Mouse (Mus musculus) midbrain, postnatal 0 days (tissue): ENCODE data around the gene Cfap65. TPM values are rescaled to one million over a fixed set of nuclear protein-coding genes. Genes with fewer than 3 reads are reported as not detected.

Source experiments
- ATAC-seq: fragments of 200-750 bp; cut with Nextera tagmentation; 2 replicates; pipeline ENCODE4 v1.8.0; 2017; ENCODE audit warnings: moderate number of reproducible peaks, mild to moderate bottlenecking, moderate TSS enrichment, moderate library complexity; ENCODE audit not compliant: low FRiP score
- DNase-seq: peaks from one replicate; pipeline ENCODE4 v3.0.0-alpha.2; 2015; ENCODE audit warnings: low spot score
- H3K27ac ChIP-seq: fragments of 300-500 bp; sonication (generic); 2 replicates; pipeline ENCODE4 v1.5.1; 2014; ENCODE audit warnings: low read depth, mild to moderate bottlenecking, low read length, mixed read lengths
- H3K27me3 ChIP-seq: fragments of 300-500 bp; sonication (generic); 2 replicates; pipeline ENCODE4 v1.6.1; 2014; ENCODE audit warnings: low read length, control low read depth, mixed read lengths; ENCODE audit not compliant: insufficient read depth
- H3K36me3 ChIP-seq: fragments of 300-500 bp; sonication (generic); 2 replicates; pipeline ENCODE4 v1.6.1; 2014; ENCODE audit warnings: low read length, control low read depth, mixed read lengths; ENCODE audit not compliant: insufficient read depth
- H3K4me1 ChIP-seq: fragments of 300-500 bp; sonication (generic); 2 replicates; pipeline ENCODE4 v1.6.1; 2014; ENCODE audit warnings: mild to moderate bottlenecking, control low read depth, antibody characterized with exemption, low read length, mixed read lengths; ENCODE audit not compliant: insufficient read depth
- H3K4me2 ChIP-seq: fragments of 300-500 bp; sonication (generic); 2 replicates; pipeline ENCODE4 v1.6.1; 2014; ENCODE audit warnings: low read depth, mild to moderate bottlenecking, low read length, mixed read lengths; ENCODE audit not compliant: poor library complexity, severe bottlenecking
- H3K4me3 ChIP-seq: fragments of 300-500 bp; sonication (generic); 2 replicates; pipeline ENCODE4 v1.5.1; 2014; ENCODE audit warnings: low read depth, mild to moderate bottlenecking, low read length, moderate library complexity
- H3K9ac ChIP-seq: fragments of 300-500 bp; sonication (generic); replicated peaks from 2 replicates; pipeline ENCODE4 v1.6.1; 2014; ENCODE audit warnings: mild to moderate bottlenecking, low read length, moderate library complexity, mixed read lengths; ENCODE audit not compliant: poor library complexity, severe bottlenecking
- H3K9me3 ChIP-seq: fragments of 300-500 bp; sonication (generic); 2 replicates; pipeline ENCODE4 v1.6.1; 2016; ENCODE audit warnings: low read length, control low read depth
- CTCF ChIP-seq: IDR thresholded peaks from 2 replicates; pipeline ENCODE4 v1.5.1; 2016; ENCODE audit warnings: antibody characterized with exemption, mild to moderate bottlenecking
- WGBS: fragments of 180-500 bp; shearing (Covaris S2); extraction: QIAGEN DNeasy Blood & Tissue Kit; methylation state at CpG from one replicate; pipeline ENCODE4 v1.1.7; 2014; 5-methylcytosine and 5-hydroxymethylcytosine counted together
- polyA plus RNA-seq: library from polyadenylated mRNA; unstranded; fragments of >200 nt; fragmentation: Nextera tagmentation; extraction: Ambion mirVana; gene quantifications from 2 replicates; pipeline ENCODE4 v1.2.1, GENCODE M21; 2015
- total RNA-seq: library from RNA; depleted of rRNA; stranded (reverse); fragments of >200 nt; gene quantifications from 2 replicates; pipeline ENCODE4 v1.2.3, GENCODE M21; 2014

Cfap65 gene
- total and polyA plus RNA-seq, 2 experiments from 2014 or later: 1.5 to 4.1 TPM

DNA sequence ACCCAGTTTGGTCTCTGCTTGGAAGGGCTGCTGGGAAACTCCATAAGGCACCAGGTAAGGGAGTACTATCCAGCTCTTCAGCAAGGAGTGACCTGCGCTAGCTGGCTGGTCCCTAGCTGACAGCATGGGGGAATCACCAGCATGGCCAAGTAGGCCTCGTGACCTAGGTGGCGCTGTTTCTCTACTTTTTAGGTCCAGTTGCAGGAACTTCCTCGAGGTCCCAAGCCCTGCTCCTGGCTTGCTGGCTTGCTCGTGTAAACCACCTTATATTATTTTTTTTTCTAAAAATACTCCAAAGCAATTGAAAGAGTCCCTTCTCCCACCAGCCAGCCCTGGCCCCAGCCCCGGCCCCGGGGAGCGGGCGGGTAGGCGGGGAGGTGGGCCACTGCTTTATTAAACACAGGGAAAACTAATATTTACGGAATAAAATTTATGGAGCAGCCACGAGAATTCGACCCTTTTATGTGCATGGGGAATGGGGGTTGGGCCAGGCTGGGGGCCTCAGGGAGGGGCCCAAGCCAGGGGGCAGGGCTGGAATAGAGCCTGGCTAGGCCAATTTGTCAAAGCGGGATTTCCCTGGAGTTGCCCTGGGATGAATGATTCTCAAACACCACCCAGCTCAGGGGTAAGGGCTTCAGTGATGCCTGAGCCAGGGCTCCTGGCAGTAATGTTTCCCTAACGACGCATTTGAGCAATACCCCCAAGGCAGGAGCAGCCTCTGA lies 29.3 kb upstream of the Cfap65 start:
- H3K27ac ChIP-seq: no peak overlapping the region
- ATAC-seq (no peak), DNase-seq (peak; percentile 87)
- no peaks in the 10 kb centered on the region for H3K36me3 ChIP-seq
- no peaks in the 10 kb centered on the region for H3K4me1 ChIP-seq
- 0 out of 2 replicates have a peak overlapping the region, but pooled peaks have one; percentile 20 for H3K4me2 ChIP-seq
- 18% methylated on average over 16 of the region's 16 CpGs for WGBS
- H3K4me3 ChIP-seq: no peak overlapping the region
- no peaks in the 10 kb centered on the region for H3K9me3 ChIP-seq
- peak; percentile 74 for TF ChIP-seq CTCF
- no peaks in the 10 kb centered on the region for H3K27me3 ChIP-seq
- no peak overlapping the region for H3K9ac ChIP-seq

DNA sequence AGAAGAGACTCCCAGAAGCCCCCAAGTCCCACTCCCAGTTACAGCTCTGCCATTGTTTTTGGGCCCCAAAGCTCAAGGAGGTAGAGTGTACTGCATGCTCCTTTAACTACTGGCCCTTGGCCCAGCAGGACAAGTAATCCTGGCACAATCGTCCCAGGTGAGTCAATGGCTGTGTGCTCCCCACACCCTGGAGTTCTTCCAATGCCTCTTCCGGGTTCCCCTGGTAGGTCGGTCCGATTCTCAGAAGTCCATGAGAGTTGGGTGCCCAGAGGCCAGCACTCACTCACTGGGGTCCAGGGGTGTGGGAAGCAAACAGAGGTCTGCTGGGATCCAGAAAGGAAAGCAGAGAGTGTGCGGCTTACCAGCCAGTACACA lies 27.4 kb upstream of the Cfap65 start:
- no peaks in the 10 kb centered on the region for H3K4me1 ChIP-seq
- no peaks in the 10 kb centered on the region for H3K27me3 ChIP-seq
- no peak overlapping the region for H3K9ac ChIP-seq
- no peak overlapping the region for H3K4me2 ChIP-seq
- H3K36me3 ChIP-seq: no peaks in the 10 kb centered on the region
- H3K9me3 ChIP-seq: no peaks in the 10 kb centered on the region
- 88% methylated on average over 5 of the region's 5 CpGs for WGBS
- no peak overlapping the region for H3K27ac ChIP-seq
- ATAC-seq (no peak), DNase-seq (no peak)
- TF ChIP-seq CTCF: no peak
- no peak overlapping the region for H3K4me3 ChIP-seq

DNA sequence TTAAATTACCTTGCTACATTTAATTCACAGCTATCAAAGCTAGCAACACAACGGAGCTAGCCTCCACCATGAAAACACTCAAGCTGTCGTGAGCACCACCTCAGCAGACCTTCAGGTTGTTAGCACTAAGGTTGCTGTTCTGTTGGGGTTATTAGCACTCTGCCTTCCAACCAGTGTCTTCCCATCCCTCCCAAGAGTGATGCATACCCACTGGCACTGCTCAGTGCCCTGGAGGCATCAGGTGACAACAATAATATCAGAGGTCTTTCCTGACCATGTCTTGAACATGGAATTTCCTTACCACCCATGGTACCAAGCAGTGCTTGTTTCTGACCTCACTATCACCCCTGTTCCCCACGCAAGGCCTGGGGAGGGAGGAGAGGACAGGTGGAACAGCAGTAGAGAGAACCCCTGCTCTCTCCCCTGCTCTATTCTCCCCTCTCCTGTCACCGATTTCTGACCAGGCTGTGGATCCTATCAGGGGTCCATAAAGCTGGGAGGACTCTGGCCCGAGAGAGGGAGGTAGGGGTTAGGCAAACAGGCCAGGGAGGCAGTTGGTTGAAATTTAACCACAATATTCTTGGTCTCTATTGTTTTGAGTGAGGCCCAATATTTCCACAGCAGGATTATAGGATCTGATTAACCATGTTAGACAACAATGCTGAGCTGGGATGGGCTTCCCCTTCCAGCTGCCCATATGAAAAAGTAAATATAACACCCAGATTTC lies 26.9 kb upstream of the Cfap65 start:
- Histone ChIP-seq H3K9me3 (no peaks in the 10 kb centered on the region), H3K36me3 (no peaks in the 10 kb centered on the region), H3K4me1 (no peaks in the 10 kb centered on the region), H3K27me3 (no peaks in the 10 kb centered on the region), H3K4me2 (no peak overlapping the region), H3K9ac (no peak overlapping the region), H3K4me3 (no peak overlapping the region), H3K27ac (no peak overlapping the region)
- DNase-seq (no peak), ATAC-seq (no peak)
- WGBS: 85% methylated on average over 5 of the region's 5 CpGs
- TF ChIP-seq CTCF: no peak

DNA sequence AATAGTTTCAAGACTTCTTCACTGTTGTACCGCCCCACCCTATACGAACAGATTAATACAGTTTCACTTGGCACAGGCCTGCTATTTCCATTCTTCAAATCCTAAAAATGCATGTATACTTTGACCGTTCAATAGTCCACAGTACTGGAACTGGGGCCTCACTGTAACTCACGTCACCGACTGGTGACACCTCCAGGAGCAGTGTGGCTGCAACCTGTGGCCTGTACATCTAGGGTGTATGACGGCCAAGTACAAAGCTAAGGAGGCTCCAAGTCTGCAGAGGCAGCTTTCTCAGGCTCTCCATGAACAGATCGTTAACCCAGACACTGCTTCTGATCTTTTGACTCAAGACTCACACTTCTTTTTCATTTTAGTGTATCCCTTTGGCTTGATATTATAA lies 26.3 kb upstream of the Cfap65 start:
- Histone ChIP-seq H3K4me2 (no peak overlapping the region), H3K27me3 (no peaks in the 10 kb centered on the region), H3K27ac (no peak overlapping the region), H3K9ac (no peak overlapping the region), H3K4me1 (no peaks in the 10 kb centered on the region), H3K4me3 (no peak overlapping the region), H3K9me3 (no peaks in the 10 kb centered on the region), H3K36me3 (no peaks in the 10 kb centered on the region)
- no peak for ATAC-seq
- DNase-seq: no peak
- WGBS: 91% methylated on average over 7 of the region's 7 CpGs
- TF ChIP-seq CTCF: no peak

DNA sequence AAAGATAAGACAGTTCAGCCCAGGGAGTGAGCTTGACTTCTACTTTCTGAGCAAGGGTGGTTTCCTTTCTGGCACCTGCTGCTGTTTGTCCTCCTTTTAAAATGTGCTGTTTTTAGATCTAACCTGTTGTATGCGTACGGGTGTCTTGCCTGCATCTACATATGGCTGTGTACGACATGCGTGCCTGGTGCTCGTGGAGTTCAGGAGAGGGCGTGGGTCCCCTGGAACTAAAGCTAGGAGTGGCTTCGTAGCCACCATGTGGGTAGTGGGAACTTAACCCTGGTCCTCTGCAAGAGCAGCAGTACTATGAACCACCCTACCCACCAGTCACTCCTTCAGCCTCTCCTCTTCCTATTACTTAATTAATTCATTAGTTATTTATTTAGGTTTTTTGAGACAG lies 24.7 kb upstream of the Cfap65 start:
- no peak overlapping the region for H3K4me3 ChIP-seq
- no peak for TF ChIP-seq CTCF
- H3K27ac ChIP-seq: no peak overlapping the region
- H3K9ac ChIP-seq: no peak overlapping the region
- WGBS: 93% methylated on average over 7 of the region's 7 CpGs
- H3K27me3 ChIP-seq: peaks cover 4% of the 10 kb centered on the region; the same call in 1 of the 2 replicates
- DNase-seq (no peak), ATAC-seq (no peak)
- no peaks in the 10 kb centered on the region for H3K4me1 ChIP-seq
- H3K9me3 ChIP-seq: no peaks in the 10 kb centered on the region
- H3K4me2 ChIP-seq: no peak overlapping the region
- H3K36me3 ChIP-seq: no peaks in the 10 kb centered on the region

DNA sequence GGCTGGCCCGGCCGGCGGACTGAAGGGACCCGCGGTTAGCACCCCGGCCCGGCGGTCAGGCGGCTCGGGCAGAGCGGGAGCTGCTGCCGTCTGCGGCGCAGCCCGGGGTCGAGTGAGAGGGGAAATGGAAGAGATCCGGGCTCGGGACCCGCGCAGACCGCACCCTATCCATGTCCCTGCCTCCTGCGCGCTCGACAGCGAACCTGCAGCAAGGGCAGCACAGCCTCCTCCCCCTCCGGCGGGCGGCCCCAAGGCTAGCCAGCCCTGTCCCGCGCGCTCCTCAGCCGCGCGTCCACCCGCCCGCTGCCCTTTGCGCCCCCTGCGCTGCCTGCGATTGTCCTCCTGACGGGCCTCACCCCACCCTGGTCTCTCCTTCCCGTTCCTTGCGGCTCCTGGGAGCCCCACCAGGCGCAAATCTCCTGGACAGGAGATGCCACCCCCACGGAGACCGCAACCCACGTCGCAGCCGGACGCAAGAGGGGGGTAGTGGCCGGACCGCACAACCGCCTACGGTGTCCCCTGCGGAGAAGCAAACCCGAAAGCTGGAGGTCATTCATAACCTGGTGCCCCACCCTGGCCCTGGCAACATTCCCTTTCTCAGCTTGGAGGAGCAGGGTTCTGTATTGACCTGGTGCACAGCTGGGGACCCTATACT lies 16.3 kb upstream of the Cfap65 start, which contains the start of gene Ihh:
Ihh (minus strand) TSS at position 117 of the 655 bp plus-strand sequence.
- 0 out of 2 replicates have a peak within 1 kb of the TSS, but pooled peaks have one; percentile 24 for H3K9ac ChIP-seq
- peak within 1 kb of the TSS; percentile 25 for H3K4me3 ChIP-seq

More for the DNA sequence above, 16.3 kb upstream of the Cfap65 start, which contains the start of gene Ihh:
- no peaks in the 10 kb centered on the region for H3K9me3 ChIP-seq
- DNase-seq (no peak), ATAC-seq (no peak)
- 2% methylated on average over 43 of the region's 55 CpGs for WGBS
- H3K4me2 ChIP-seq: peak within 1 kb of the TSS; percentile 51
- peaks cover 78% of the 10 kb centered on the region for H3K27me3 ChIP-seq
- H3K27ac ChIP-seq: no peak within 1 kb of the TSS
- TF ChIP-seq CTCF: no peak
- H3K36me3 ChIP-seq: no peaks in the 10 kb centered on the region
- peaks cover 19% of the 10 kb centered on the region; the same call in 1 of the 2 replicates for H3K4me1 ChIP-seq
